Mouse (Mus musculus): ENCODE data around the gene Rgs3. TPM values are rescaled to one million over a fixed set of nuclear protein-coding genes. Genes with fewer than 3 reads are reported as not detected.

Gene Rgs3
- total RNA-seq, 2 experiments from 2014 or later = 30.5 to 30.6 TPM

GRCm38 (mm10) chr4:62695946-62696345 is 136.3 kb downstream of the Rgs3 start:
- DNase-seq (ENCODE audit: extremely low spot score in 1 of 2, low spot score in 2 of 2) = peak; percentile 64 to 68
- intact Hi-C loops (cut with DNase I) = loop anchor here (2.0 to 5.0 kb wide), 2 partner anchors 74 to 135 kb away; no protein-coding TSS in a partner anchor

GRCm38 (mm10) chr4:62696699-62697404 is 137.2 kb downstream of the Rgs3 start:
- DNase-seq (ENCODE audit: extremely low spot score in 1 of 2, low spot score in 2 of 2) = peak in 1 of 2 experiments; percentile 70
- intact Hi-C loops (cut with DNase I) = loop anchor here (2.0 to 5.0 kb wide), 2 partner anchors 75 to 136 kb away; no protein-coding TSS in a partner anchor

- DNase-seq (ENCODE audit: extremely low spot score in 1 of 2, low spot score in 2 of 2) = peak; percentile 84 to 90
- intact Hi-C loops (cut with DNase I) = loop anchor here (2.0 to 5.0 kb wide), 2 partner anchors 75 to 137 kb away; no protein-coding TSS in a partner anchor
These were observed 137.8 kb downstream of the Rgs3 start for GRCm38 (mm10) chr4:62697469-62697868.

GRCm38 (mm10) chr4:62698521-62698920 is 138.9 kb downstream of the Rgs3 start:
- intact Hi-C loops (cut with DNase I) = loop anchor here (5.0 kb wide), 1 partner anchor 76 kb away; no protein-coding TSS in a partner anchor
- no peak for DNase-seq (ENCODE audit: extremely low spot score in 1 of 2, low spot score in 2 of 2)

GRCm38 (mm10) chr4:62699191-62699812 is 139.7 kb downstream of the Rgs3 start:
- DNase-seq (ENCODE audit: extremely low spot score in 1 of 2, low spot score in 2 of 2) = peak; percentile 94 to 97
- intact Hi-C loops (cut with DNase I) = loop anchor here (1.0 to 5.0 kb wide), 2 partner anchors 62 to 77 kb away; no protein-coding TSS in a partner anchor

GRCm38 (mm10) chr4:62700426-62700825 is 140.8 kb downstream of the Rgs3 start:
- no peak for DNase-seq (ENCODE audit: extremely low spot score in 1 of 2, low spot score in 2 of 2)
- intact Hi-C loops (cut with DNase I) = no loop called here

- intact Hi-C loops (cut with DNase I) = no loop called here
- peak in 1 of 2 experiments; percentile 19 for DNase-seq (ENCODE audit: extremely low spot score in 1 of 2, low spot score in 2 of 2)
These were observed 143.5 kb downstream of the Rgs3 start for GRCm38 (mm10) chr4:62703151-62703550.

GRCm38 (mm10) chr4:62704204-62704603 is 144.6 kb downstream of the Rgs3 start:
- DNase-seq (ENCODE audit: extremely low spot score in 1 of 2, low spot score in 2 of 2) = peak in 1 of 2 experiments; percentile 20
- intact Hi-C loops (cut with DNase I) = no loop called here

GRCm38 (mm10) chr4:62705013-62705412 is 145.4 kb downstream of the Rgs3 start:
- intact Hi-C loops (cut with DNase I) = no loop called here
- peak in 1 of 2 experiments; percentile 38 for DNase-seq (ENCODE audit: extremely low spot score in 1 of 2, low spot score in 2 of 2)

GRCm38 (mm10) chr4:62705749-62706148 is 146.1 kb downstream of the Rgs3 start:
- intact Hi-C loops (cut with DNase I) = no loop called here
- DNase-seq (ENCODE audit: extremely low spot score in 1 of 2, low spot score in 2 of 2) = peak in 1 of 2 experiments; percentile 23

- DNase-seq (ENCODE audit: extremely low spot score in 1 of 2, low spot score in 2 of 2) = peak in 1 of 2 experiments; percentile 24
- intact Hi-C loops (cut with DNase I) = no loop called here
These were observed 148.4 kb downstream of the Rgs3 start for GRCm38 (mm10) chr4:62708084-62708483.

- DNase-seq (ENCODE audit: extremely low spot score in 1 of 2, low spot score in 2 of 2) = peak in 1 of 2 experiments; percentile 4
- intact Hi-C loops (cut with DNase I) = no loop called here
These were observed 149.3 kb downstream of the Rgs3 start for GRCm38 (mm10) chr4:62708994-62709393.

- DNase-seq (ENCODE audit: extremely low spot score in 1 of 2, low spot score in 2 of 2) = no peak
- intact Hi-C loops (cut with DNase I) = no loop called here
These were observed 149.8 kb downstream of the Rgs3 start for GRCm38 (mm10) chr4:62709448-62709847.

- no peak for DNase-seq (ENCODE audit: extremely low spot score in 1 of 2, low spot score in 2 of 2)
- intact Hi-C loops (cut with DNase I) = no loop called here
These were observed 151.5 kb downstream of the Rgs3 start for GRCm38 (mm10) chr4:62711159-62711558.

- peak in 1 of 2 experiments; percentile 5 for DNase-seq (ENCODE audit: extremely low spot score in 1 of 2, low spot score in 2 of 2)
- intact Hi-C loops (cut with DNase I) = no loop called here
These were observed 151.9 kb downstream of the Rgs3 start for GRCm38 (mm10) chr4:62711582-62711981.

- intact Hi-C loops (cut with DNase I) = no loop called here
- DNase-seq (ENCODE audit: extremely low spot score in 1 of 2, low spot score in 2 of 2) = no peak
These were observed 161.2 kb downstream of the Rgs3 start for GRCm38 (mm10) chr4:62720861-62721260.

- intact Hi-C loops (cut with DNase I) = no loop called here
- DNase-seq (ENCODE audit: extremely low spot score in 1 of 2, low spot score in 2 of 2) = peak in 1 of 2 experiments; percentile 59
These were observed 162.4 kb downstream of the Rgs3 start for GRCm38 (mm10) chr4:62722021-62722426.

GRCm38 (mm10) chr4:62723795-62724194 is 164.1 kb downstream of the Rgs3 start:
- DNase-seq (ENCODE audit: extremely low spot score in 1 of 2, low spot score in 2 of 2) = no peak
- intact Hi-C loops (cut with DNase I) = no loop called here

GRCm38 (mm10) chr4:62726282-62726937 is 166.8 kb downstream of the Rgs3 start:
- DNase-seq (ENCODE audit: extremely low spot score in 1 of 2, low spot score in 2 of 2) = no peak
- intact Hi-C loops (cut with DNase I) = no loop called here
